Mouse (Mus musculus) CD8-positive naive resting alpha-beta T cell, adult 2 months (primary cell): ENCODE measurements around the gene Gadd45b.

Experiments used
- DNase-seq, 2 experiments: peaks; one replicate each; pipeline ENCODE4 v3.0.0; 2022; ENCODE audit warnings: low read depth in 2 of 2, low spot score in 2 of 2

Gene Gadd45b

GRCm38 (mm10) chr10:80929299-80930226 is at the start of gene Gadd45b:
TSS of gene Gadd45b (plus strand) at chr10:80930073.
- peak; percentile 97 to 98 for DNase-seq

GRCm38 (mm10) chr10:80880131-80880641 is 49.7 kb upstream of the Gadd45b start:
- peak; percentile 43 to 60 for DNase-seq

GRCm38 (mm10) chr10:80880901-80881300 is 49.0 kb upstream of the Gadd45b start:
- DNase-seq = no peak

GRCm38 (mm10) chr10:80881301-80881700 is 48.6 kb upstream of the Gadd45b start:
- peak; percentile 82 to 85 for DNase-seq

GRCm38 (mm10) chr10:80887181-80887580 is 42.7 kb upstream of the Gadd45b start:
- no peak for DNase-seq

GRCm38 (mm10) chr10:80895100-80895499 is 34.8 kb upstream of the Gadd45b start:
- no peak for DNase-seq

- DNase-seq = no peak
Measured at GRCm38 (mm10) chr10:80895697-80896096, 34.2 kb upstream of the Gadd45b start.

- DNase-seq = no peak
Measured at GRCm38 (mm10) chr10:80896581-80897485, 33.0 kb upstream of the Gadd45b start.

GRCm38 (mm10) chr10:80897861-80898510 is 31.9 kb upstream of the Gadd45b start:
- no peak for DNase-seq

GRCm38 (mm10) chr10:80899074-80899473 is 30.8 kb upstream of the Gadd45b start:
- DNase-seq = no peak

- no peak for DNase-seq
Measured at GRCm38 (mm10) chr10:80899591-80900317, 30.1 kb upstream of the Gadd45b start.

- DNase-seq = peak; percentile 93 to 95
Measured at GRCm38 (mm10) chr10:80900318-80901247, 29.3 kb upstream of the Gadd45b start, which contains the start of gene Timm13. TSS of gene Timm13 (minus strand) at chr10:80900969.

GRCm38 (mm10) chr10:80901409-80902272 is 28.2 kb upstream of the Gadd45b start:
- no peak for DNase-seq

GRCm38 (mm10) chr10:80902273-80902940 is 27.5 kb upstream of the Gadd45b start:
- DNase-seq = no peak

GRCm38 (mm10) chr10:80903282-80903681 is 26.6 kb upstream of the Gadd45b start:
- DNase-seq = no peak

GRCm38 (mm10) chr10:80904004-80904693 is 25.7 kb upstream of the Gadd45b start:
- no peak for DNase-seq

GRCm38 (mm10) chr10:80904709-80905108 is 25.2 kb upstream of the Gadd45b start:
- DNase-seq = no peak
